Mouse (Mus musculus) 3134 (cell line): ENCODE measurements around the gene F8.
"Not testable (repeated sequence)": the region's sequence is repeated elsewhere in the genome, so short reads cannot be mapped to it uniquely, and the experiment has no call there.

Experiments used
- DNase-seq: peaks from one replicate; pipeline ENCODE4 v3.0.0-alpha.2; 2011; ENCODE audit warnings: low spot score; ENCODE audit not compliant: insufficient read length; ENCODE audit errors: extremely low read depth

F8 gene

DNA sequence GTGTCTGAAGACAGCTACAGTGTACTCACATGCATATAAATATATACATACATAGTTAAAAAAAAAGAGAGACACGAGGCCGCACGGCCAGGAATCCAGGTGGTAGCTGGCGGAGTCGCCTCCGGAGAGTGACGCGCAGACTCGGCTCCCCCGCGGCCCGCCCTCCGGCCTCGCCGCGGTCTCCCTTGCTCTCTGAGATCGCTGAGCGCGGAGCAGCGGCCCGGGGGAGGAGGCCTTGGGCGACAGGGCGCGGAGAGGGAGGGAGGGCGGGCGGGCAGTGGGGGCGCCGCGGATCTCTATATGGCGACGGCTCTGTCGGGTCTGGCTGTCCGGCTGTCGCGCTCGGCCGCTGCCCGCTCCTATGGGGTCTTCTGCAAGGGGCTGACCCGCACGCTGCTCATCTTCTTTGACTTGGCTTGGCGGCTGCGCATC lies 239.3 kb downstream of the F8 start:
- not testable (repeated sequence) for DNase-seq

DNA sequence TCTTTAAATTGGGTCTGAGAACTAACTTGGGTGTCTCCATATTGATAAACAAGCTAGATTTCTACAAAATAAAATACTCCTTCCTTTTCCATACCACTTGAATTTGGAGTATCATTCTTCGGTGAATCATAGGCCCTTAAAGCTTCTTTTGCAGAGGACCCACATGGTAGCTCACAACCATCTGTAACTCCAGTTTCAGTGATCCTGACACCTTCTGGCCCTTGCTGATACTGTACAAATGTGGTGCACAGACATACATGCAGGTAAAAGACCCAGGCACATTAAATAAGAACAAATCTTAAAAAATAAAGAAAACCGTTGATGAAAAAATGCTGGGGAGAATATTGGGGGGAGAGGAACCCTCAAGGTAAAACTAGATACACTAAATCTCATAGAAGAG lies 244.2 kb downstream of the F8 start:
- DNase-seq: no peak

DNA sequence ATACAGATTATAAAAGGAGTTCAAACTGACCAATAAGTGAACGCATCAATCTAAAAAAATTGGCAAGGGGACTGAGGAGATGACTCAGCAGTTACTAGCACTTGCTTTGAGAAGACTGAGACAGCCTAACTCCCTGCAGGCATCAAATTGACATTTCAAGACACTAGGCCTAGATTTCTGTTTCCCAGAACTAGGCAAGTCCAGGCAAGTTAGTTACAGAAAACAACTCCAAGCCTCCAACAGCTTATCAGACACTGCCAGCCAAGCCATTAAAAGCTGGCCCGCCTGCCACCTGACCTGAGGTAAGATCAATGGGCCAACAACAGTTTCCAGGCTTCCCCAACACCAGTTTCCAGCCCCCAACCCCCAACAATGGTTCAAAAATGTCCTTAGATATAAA lies 244.7 kb downstream of the F8 start:
- peak; percentile 28 for DNase-seq

DNA sequence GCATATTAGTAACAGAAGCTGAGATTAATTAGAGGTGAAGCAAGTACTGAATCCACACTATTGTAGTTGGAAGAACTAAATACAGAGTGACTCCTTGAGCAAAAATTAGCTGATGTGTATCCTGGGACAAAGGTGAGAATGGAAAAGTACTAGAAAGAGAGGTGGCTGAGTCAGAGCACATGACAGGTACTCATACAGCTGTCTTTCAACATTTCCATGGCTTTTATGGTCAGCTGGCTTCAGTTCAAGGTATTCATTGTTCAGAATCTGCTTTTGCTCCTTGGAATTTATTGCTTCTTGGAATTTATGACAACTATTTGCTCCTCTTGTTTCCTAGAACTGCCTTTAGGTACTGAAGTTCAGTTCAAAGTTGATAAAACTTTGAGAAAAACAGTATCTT lies 245.5 kb downstream of the F8 start:
- DNase-seq: peak; percentile 26

DNA sequence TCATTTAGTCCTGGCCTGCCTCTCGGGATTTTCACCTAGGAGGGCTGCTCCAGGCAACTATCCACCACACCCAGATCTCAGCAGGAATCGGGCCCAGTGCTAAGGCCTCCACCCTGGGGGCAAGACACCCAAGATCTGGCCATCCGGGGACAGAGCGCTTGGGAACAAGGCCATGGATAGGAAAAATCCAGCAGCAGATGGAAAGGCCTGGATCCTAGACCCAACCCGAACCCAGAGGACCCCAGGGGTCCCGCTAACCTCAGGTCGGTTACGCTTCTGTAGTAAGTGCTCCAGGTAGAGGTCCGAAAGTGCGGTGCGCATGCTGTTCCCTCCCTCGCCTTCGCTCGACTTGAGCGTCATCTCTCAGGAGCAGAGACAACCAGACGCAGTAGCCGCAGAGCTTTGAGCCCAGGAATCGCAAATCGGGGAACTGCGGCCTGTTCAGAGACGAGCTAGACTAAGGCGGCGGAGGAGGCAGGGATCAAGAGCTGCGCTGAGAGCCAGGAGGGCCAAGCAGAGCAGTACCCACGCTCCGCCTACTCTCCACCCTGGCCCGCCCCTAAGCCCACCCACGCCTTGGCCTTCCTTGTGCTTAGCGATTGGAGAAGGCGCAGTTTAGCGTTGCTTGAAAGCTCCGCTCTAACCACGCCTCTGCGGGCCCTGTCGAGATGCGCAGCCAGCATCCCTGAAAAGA lies 251.8 kb downstream of the F8 start, which contains the start of gene Mpp1:
Gene Mpp1 (minus strand): TSS at position 550 of the 694 bp plus-strand sequence.
- peak; percentile 90 for DNase-seq

DNA sequence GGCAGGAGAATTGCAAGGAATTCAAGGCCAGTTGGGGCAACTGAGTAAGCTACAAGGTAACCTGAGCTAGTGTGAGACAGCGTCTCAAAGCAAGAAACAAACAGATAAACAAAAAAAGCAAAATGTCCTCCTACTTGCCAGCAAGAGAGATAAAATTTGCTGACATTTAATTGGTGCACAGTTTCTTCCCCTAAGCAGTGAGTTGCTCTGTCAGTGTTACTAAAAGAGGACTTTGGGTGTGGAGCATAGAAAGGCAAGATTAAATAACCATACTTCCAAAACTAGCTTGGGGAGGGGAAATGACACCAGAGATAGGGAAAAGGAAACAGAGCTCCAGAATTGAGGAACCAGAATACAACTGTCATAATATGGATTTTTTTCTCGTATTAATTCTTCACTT lies 252.9 kb downstream of the F8 start:
- no peak for DNase-seq

DNA sequence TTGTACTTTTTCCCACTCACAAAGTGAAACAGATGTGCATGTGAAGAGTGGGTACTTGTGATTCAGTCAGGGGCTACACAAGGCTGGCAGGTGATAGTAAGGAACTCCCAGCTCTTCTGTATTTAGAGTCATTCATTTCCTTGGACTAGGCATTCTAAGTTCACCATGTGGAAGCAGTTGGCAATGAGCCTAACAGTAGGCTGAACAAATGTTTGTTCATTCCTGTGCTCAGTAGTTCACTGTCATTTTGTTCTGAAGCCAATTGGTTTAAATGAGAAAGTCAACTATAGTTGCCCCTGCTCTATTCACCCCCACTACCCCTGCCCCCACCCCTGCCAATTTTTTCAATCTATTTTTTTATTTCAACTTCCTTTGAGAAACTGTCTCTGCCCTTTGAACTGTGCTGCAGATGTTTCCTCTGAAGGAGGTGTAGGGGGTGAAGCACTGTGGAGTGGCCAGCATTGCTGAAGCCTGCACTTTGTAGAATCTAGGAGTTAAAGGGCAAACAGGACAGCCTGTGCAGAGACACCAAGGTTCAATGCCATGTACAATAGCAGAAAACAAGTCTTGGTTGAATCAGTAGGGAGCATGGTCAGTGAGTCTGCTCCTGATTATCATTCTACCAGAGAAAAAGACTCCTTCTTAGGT lies 254.0 kb downstream of the F8 start:
- DNase-seq: no peak

DNA sequence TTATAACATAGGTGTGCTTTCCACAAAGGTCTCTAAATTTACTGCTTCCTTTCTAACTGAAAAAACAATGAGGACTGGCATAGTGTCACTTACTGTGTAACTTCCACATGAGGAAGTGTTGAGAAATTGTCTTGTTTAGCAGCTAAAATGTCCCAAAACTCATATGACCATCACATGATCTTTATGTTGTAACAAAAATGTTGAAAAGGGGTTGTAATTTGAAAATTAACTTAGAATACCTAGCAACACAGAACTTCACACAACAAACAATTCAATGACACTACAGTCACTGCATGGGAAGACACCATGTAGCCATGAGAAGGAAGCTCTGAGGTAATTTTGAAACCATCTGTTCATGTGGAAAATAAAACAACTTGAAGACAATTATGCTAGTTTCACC lies 255.5 kb downstream of the F8 start:
- no peak for DNase-seq

DNA sequence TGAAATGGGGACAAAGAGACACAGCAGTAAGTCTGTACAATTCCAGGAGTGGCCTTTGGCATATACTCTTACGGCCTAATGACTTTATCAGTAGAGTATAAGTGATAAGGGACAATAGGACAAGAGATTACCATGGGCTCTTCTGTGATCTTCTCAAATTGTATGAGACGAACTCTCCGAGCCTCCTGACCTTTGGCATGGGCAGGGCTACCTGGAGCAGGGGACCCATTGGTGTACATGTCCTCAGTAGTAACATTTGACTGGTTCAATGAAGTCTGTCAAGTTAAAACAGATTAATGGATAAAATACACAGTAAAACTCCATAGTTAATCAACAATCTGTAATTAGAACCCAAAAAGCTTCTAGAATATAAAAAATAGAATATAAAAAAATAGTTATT lies 256.8 kb downstream of the F8 start:
- DNase-seq: no peak
